In genomic region chr2:157423706-157424125, GRCm38 (mm10) we compare ENCODE assay signal across 8 mouse cellular contexts. TPM values are rescaled to one million over a fixed set of nuclear protein-coding genes. Genes with fewer than 3 reads are reported as not detected.
DNase-seq lines count a peak whose midpoint lies in the region; ATAC-seq and TF ChIP-seq lines count a peak whose summit lies in the region.

No protein-coding gene starts in this region.

- H3K4me3 ChIP-seq in left cerebral cortex, adult 2 months: peak overlapping the region; percentile 85
- peak overlapping the region; percentile 84 for H3K4me3 ChIP-seq in hindbrain, embryonic 12.5 days
- peak overlapping the region; percentile 88 for H3K4me3 ChIP-seq in midbrain, embryonic 13.5 days (replicated peaks)

- H3K4me2 ChIP-seq in hindbrain, embryonic 12.5 days (replicated peaks): peak overlapping the region; percentile 84
- peak overlapping the region; percentile 87 for H3K4me2 ChIP-seq in midbrain, embryonic 13.5 days (replicated peaks)

- peaks cover 9% of the 10 kb centered on the region; the same call in 1 of the 2 replicates for H3K36me3 ChIP-seq in hindbrain, embryonic 12.5 days
- H3K36me3 ChIP-seq in midbrain, embryonic 13.5 days: peaks cover 7% of the 10 kb centered on the region; the same call in 1 of the 2 replicates

- no peak for TF ChIP-seq CTCF in left cerebral cortex, adult 2 months (IDR thresholded peaks at IDR 0.05)

- intact Hi-C loops in left cerebral cortex, adult 2 months (cut with DNase I): no loop called here

- DNase-seq in left cerebral cortex, adult 2 months (ENCODE audit: extremely low spot score in 1 of 2, low spot score in 2 of 2): no peak
- no peak for DNase-seq in left cerebral cortex, adult 11 months (ENCODE audit: low spot score)
- DNase-seq in embryo, embryonic 10 days (ENCODE audit: low spot score): peak; percentile 53
- no peak for DNase-seq in layer of hippocampus, adult 9-11 months
- no peak for DNase-seq in thymus, adult 18-20 months

- H3K9ac ChIP-seq in hindbrain, embryonic 12.5 days: peak overlapping the region; percentile 98
- H3K9ac ChIP-seq in midbrain, embryonic 13.5 days (replicated peaks): peak overlapping the region; percentile 99

- peak overlapping the region; percentile 94 for H3K27ac ChIP-seq in left cerebral cortex, adult 2 months
- peak overlapping the region; percentile 92 for H3K27ac ChIP-seq in hindbrain, embryonic 12.5 days
- H3K27ac ChIP-seq in midbrain, embryonic 13.5 days: peak overlapping the region; percentile 93

- no peaks in the 10 kb centered on the region for H3K27me3 ChIP-seq in hindbrain, embryonic 12.5 days
- no peaks in the 10 kb centered on the region for H3K27me3 ChIP-seq in midbrain, embryonic 13.5 days

- no peaks in the 10 kb centered on the region for H3K9me3 ChIP-seq in hindbrain, embryonic 12.5 days (replicated peaks)
- H3K9me3 ChIP-seq in midbrain, embryonic 13.5 days: no peaks in the 10 kb centered on the region

- WGBS in hindbrain, embryonic 12.5 days: 9% methylated on average over 21 of the region's 21 CpGs
- 9% methylated on average over 18 of the region's 21 CpGs for WGBS in midbrain, embryonic 13.5 days

- peaks cover 61% of the 10 kb centered on the region for H3K4me1 ChIP-seq in hindbrain, embryonic 12.5 days
- H3K4me1 ChIP-seq in midbrain, embryonic 13.5 days (replicated peaks): peaks cover 60% of the 10 kb centered on the region

- no peak for ATAC-seq in hindbrain, embryonic 12.5 days (ENCODE audit: low FRiP score)
- 0 out of 2 replicates have a peak, but pooled peaks have one; percentile 9 for ATAC-seq in midbrain, embryonic 13.5 days
- ATAC-seq in activated CD4-positive, CD25-positive, alpha-beta regulatory T cell, adult 4 months: no peak

RNA-seq across cellular contexts. Expression of gene Src, which starts 5.5 kb away (rescaled TPM):
- 100 to 1,000 TPM; 133 to 134 TPM for total RNA-seq in left cerebral cortex, adult 2 months (2021)
- polyA plus RNA-seq in hindbrain, embryonic 12.5 days (2016; fragmentation: Nextera tagmentation; extraction: Ambion mirVana): 33.6 and 35.1 TPM in 2 replicates
- polyA plus RNA-seq in midbrain, embryonic 13.5 days (2015; fragmentation: Nextera tagmentation; extraction: Ambion mirVana): 31.6 and 39.1 TPM in 2 replicates
- 1 to 10 TPM; 2.0 to 2.1 TPM for polyA plus RNA-seq in activated CD4-positive, CD25-positive, alpha-beta regulatory T cell, adult 4 months (2017; shearing (Covaris generic))

RNA-seq across cellular contexts. Expression of gene Manbal, which starts 56.3 kb away (rescaled TPM):
- 10 to 100 TPM; 57.3 to 58.1 TPM for total RNA-seq in left cerebral cortex, adult 2 months (2021)
- polyA plus RNA-seq in hindbrain, embryonic 12.5 days (2016; fragmentation: Nextera tagmentation; extraction: Ambion mirVana): 72.4 and 73.9 TPM in 2 replicates
- polyA plus RNA-seq in midbrain, embryonic 13.5 days (2015; fragmentation: Nextera tagmentation; extraction: Ambion mirVana): 88.1 and 91.0 TPM in 2 replicates
- 10 to 100 TPM; 30.7 to 54.6 TPM for polyA plus RNA-seq in activated CD4-positive, CD25-positive, alpha-beta regulatory T cell, adult 4 months (2017; shearing (Covaris generic))

Comparison
In these comparisons a context has a peak if more than half of its experiments do, and no peak if none do; other contexts are left out.
1. RNA of gene Src, which starts 5.5 kb away (polyA plus RNA-seq): 31.6 to 39.1 TPM in midbrain, embryonic 13.5 days and 33.6 to 35.1 TPM in hindbrain, embryonic 12.5 days; 2.0 to 2.1 TPM in activated CD4-positive, CD25-positive, alpha-beta regulatory T cell, adult 4 months; every median in the first group is over 10 times any median in the second.
2. Peak in every context shown above with its lines, with median percentiles within 50 percentile points of each other: H3K27ac ChIP-seq and H3K4me3 ChIP-seq.